Mouse (Mus musculus) testis, postnatal 10 days (tissue): ENCODE measurements around the gene Slc22a23.

Source experiments
- DNase-seq: peaks from one replicate; pipeline ENCODE4 v3.0.0; 2021; ENCODE audit warnings: low spot score

Slc22a23 gene

GRCm38 (mm10) chr13:34266942-34267660 lies 77.9 kb downstream of the Slc22a23 start:
- DNase-seq, result no peak

GRCm38 (mm10) chr13:34266067-34266466 lies 78.9 kb downstream of the Slc22a23 start:
- no peak for DNase-seq

GRCm38 (mm10) chr13:34265576-34265975 lies 79.4 kb downstream of the Slc22a23 start:
- no peak for DNase-seq

GRCm38 (mm10) chr13:34265022-34265565 lies 79.9 kb downstream of the Slc22a23 start:
- DNase-seq, result no peak

GRCm38 (mm10) chr13:34264508-34264907 lies 80.5 kb downstream of the Slc22a23 start:
- no peak for DNase-seq

- no peak for DNase-seq
These were observed 86.2 kb downstream of the Slc22a23 start for GRCm38 (mm10) chr13:34258765-34259164.

- no peak for DNase-seq
These were observed 87.8 kb downstream of the Slc22a23 start for GRCm38 (mm10) chr13:34257177-34257576.

- no peak for DNase-seq
These were observed 88.3 kb downstream of the Slc22a23 start for GRCm38 (mm10) chr13:34256676-34257075.

GRCm38 (mm10) chr13:34255297-34255696 lies 89.7 kb downstream of the Slc22a23 start:
- DNase-seq, result no peak

GRCm38 (mm10) chr13:34254691-34255090 lies 90.3 kb downstream of the Slc22a23 start:
- DNase-seq, result no peak

- no peak for DNase-seq
These were observed 91.2 kb downstream of the Slc22a23 start for GRCm38 (mm10) chr13:34253736-34254135.

- DNase-seq, result no peak
These were observed 95.8 kb downstream of the Slc22a23 start for GRCm38 (mm10) chr13:34248941-34249920.

- no peak for DNase-seq
These were observed 96.9 kb downstream of the Slc22a23 start for GRCm38 (mm10) chr13:34248107-34248506.

- DNase-seq, result no peak
These were observed 98.2 kb downstream of the Slc22a23 start for GRCm38 (mm10) chr13:34246821-34247220.

- DNase-seq, result no peak
These were observed 99.8 kb downstream of the Slc22a23 start for GRCm38 (mm10) chr13:34245216-34245615.

GRCm38 (mm10) chr13:34244186-34244585 lies 100.8 kb downstream of the Slc22a23 start:
- DNase-seq, result no peak

GRCm38 (mm10) chr13:34242211-34242610 lies 102.8 kb downstream of the Slc22a23 start:
- DNase-seq, result no peak

GRCm38 (mm10) chr13:34240087-34240428 lies 104.9 kb downstream of the Slc22a23 start:
- no peak for DNase-seq

GRCm38 (mm10) chr13:34239371-34240086 lies 105.5 kb downstream of the Slc22a23 start:
- no peak for DNase-seq

GRCm38 (mm10) chr13:34238646-34239290 lies 106.2 kb downstream of the Slc22a23 start:
- no peak for DNase-seq

- DNase-seq, result no peak
These were observed 109.9 kb downstream of the Slc22a23 start for GRCm38 (mm10) chr13:34235056-34235455.

GRCm38 (mm10) chr13:34234439-34234838 lies 110.5 kb downstream of the Slc22a23 start:
- DNase-seq, result no peak
